Mouse (Mus musculus) hindbrain, embryonic 15.5 days (tissue): ENCODE measurements around the gene Klhl7. TPM values are rescaled to one million over a fixed set of nuclear protein-coding genes. Genes with fewer than 3 reads are reported as not detected.

ENCODE experiments used
- ATAC-seq: fragments of 200-750 bp; cut with Nextera tagmentation; 2 replicates; pipeline ENCODE4 v1.8.0; 2017; ENCODE audit warnings: low read depth, moderate number of reproducible peaks, moderate TSS enrichment; ENCODE audit not compliant: low FRiP score
- H3K27ac ChIP-seq: fragments of 300-500 bp; sonication (generic); replicated peaks from 2 replicates; pipeline ENCODE4 v1.5.1; 2015; ENCODE audit warnings: mild to moderate bottlenecking, inconsistent platforms
- H3K27me3 ChIP-seq: fragments of 300-500 bp; sonication (generic); 2 replicates; pipeline ENCODE4 v1.6.1; 2015; ENCODE audit warnings: control low read depth, inconsistent platforms
- H3K36me3 ChIP-seq: fragments of 300-500 bp; sonication (generic); 2 replicates; pipeline ENCODE4 v1.6.1; 2015; ENCODE audit warnings: control low read depth, inconsistent platforms
- H3K4me1 ChIP-seq: fragments of 300-500 bp; sonication (generic); replicated peaks from 2 replicates; pipeline ENCODE4 v1.6.1; 2015; ENCODE audit warnings: control low read depth, inconsistent platforms
- H3K4me2 ChIP-seq: fragments of 300-500 bp; sonication (generic); 2 replicates; pipeline ENCODE4 v1.6.1; 2015; ENCODE audit warnings: moderate library complexity, mild to moderate bottlenecking, inconsistent platforms
- H3K4me3 ChIP-seq: fragments of 300-500 bp; sonication (generic); 2 replicates; pipeline ENCODE4 v1.5.1; 2015; ENCODE audit warnings: mild to moderate bottlenecking, inconsistent platforms
- H3K9ac ChIP-seq: fragments of 300-500 bp; sonication (generic); 2 replicates; pipeline ENCODE4 v1.6.1; 2015; ENCODE audit warnings: inconsistent platforms
- H3K9me3 ChIP-seq: fragments of 300-500 bp; sonication (generic); 2 replicates; pipeline ENCODE4 v1.6.1; 2016; ENCODE audit warnings: control low read depth, inconsistent platforms
- WGBS: fragments of 180-500 bp; shearing (Covaris S2); methylation state at CpG from one replicate; pipeline ENCODE4 v1.1.7; 2015; 5-methylcytosine and 5-hydroxymethylcytosine counted together
- polyA plus RNA-seq: library from polyadenylated mRNA; unstranded; fragments of >200 nt; fragmentation: Nextera tagmentation; extraction: Ambion mirVana; gene quantifications from 2 replicates; pipeline ENCODE4 v1.2.1, GENCODE M21; 2015

Klhl7 gene
- polyA plus RNA-seq, 1 experiment from 2014 or later, result 129 TPM

- peak overlapping the region; percentile 53 for H3K4me2 ChIP-seq
- peak overlapping the region; percentile 26 for H3K4me3 ChIP-seq
- no peaks in the 10 kb centered on the region for H3K27me3 ChIP-seq
- under 1% methylated on average over 14 of the region's 15 CpGs for whole genome bisulfite sequencing
- ATAC-seq, result peak; percentile 87
- H3K9me3 ChIP-seq, result no peaks in the 10 kb centered on the region
- H3K36me3 ChIP-seq, result no peaks in the 10 kb centered on the region
- no peak overlapping the region for H3K9ac ChIP-seq
- H3K4me1 ChIP-seq, result peaks cover 14% of the 10 kb centered on the region
- H3K27ac ChIP-seq, result peak overlapping the region; percentile 80
These were observed 23.3 kb upstream of the Klhl7 start for GRCm38 (mm10) chr5:24076986-24077718.

GRCm38 (mm10) chr5:24077739-24078306 is 22.6 kb upstream of the Klhl7 start:
- Histone ChIP-seq H3K4me3 (peak overlapping the region; percentile 26), H3K9me3 (no peaks in the 10 kb centered on the region), H3K27me3 (no peaks in the 10 kb centered on the region), H3K4me1 (peaks cover 14% of the 10 kb centered on the region), H3K27ac (peak overlapping the region; percentile 48; the same call in 1 of the 2 replicates), H3K36me3 (no peaks in the 10 kb centered on the region), H3K4me2 (peak overlapping the region; percentile 53), H3K9ac (no peak overlapping the region)
- 14% methylated on average over 7 of the region's 7 CpGs for WGBS
- no peak for ATAC-seq

- H3K4me2 ChIP-seq, result no peak overlapping the region
- 83% methylated on average over 7 of the region's 7 CpGs for WGBS
- no peaks in the 10 kb centered on the region for H3K9me3 ChIP-seq
- ATAC-seq, result peak; percentile 47; the same call in 1 of the 2 replicates
- H3K4me1 ChIP-seq, result peaks cover 14% of the 10 kb centered on the region
- no peak overlapping the region for H3K9ac ChIP-seq
- H3K36me3 ChIP-seq, result no peaks in the 10 kb centered on the region
- H3K27me3 ChIP-seq, result no peaks in the 10 kb centered on the region
- no peak overlapping the region for H3K27ac ChIP-seq
- H3K4me3 ChIP-seq, result no peak overlapping the region
These were observed 21.8 kb upstream of the Klhl7 start for GRCm38 (mm10) chr5:24078420-24079179.

- Histone ChIP-seq H3K36me3 (no peaks in the 10 kb centered on the region), H3K27me3 (no peaks in the 10 kb centered on the region), H3K4me3 (no peak overlapping the region), H3K9ac (no peak overlapping the region), H3K9me3 (no peaks in the 10 kb centered on the region), H3K4me1 (peaks cover 14% of the 10 kb centered on the region), H3K27ac (no peak overlapping the region), H3K4me2 (no peak overlapping the region)
- 75% methylated on average over 6 of the region's 6 CpGs for WGBS
- ATAC-seq, result no peak
These were observed 19.6 kb upstream of the Klhl7 start for GRCm38 (mm10) chr5:24080826-24081225.

GRCm38 (mm10) chr5:24084835-24085234 is 15.6 kb upstream of the Klhl7 start:
- ATAC-seq, result no peak
- no peaks in the 10 kb centered on the region for H3K36me3 ChIP-seq
- no peak overlapping the region for H3K27ac ChIP-seq
- no peak overlapping the region for H3K4me2 ChIP-seq
- H3K4me3 ChIP-seq, result no peak overlapping the region
- H3K9me3 ChIP-seq, result no peaks in the 10 kb centered on the region
- H3K9ac ChIP-seq, result no peak overlapping the region
- 81% methylated on average over 4 of the region's 4 CpGs for WGBS
- H3K4me1 ChIP-seq, result no peaks in the 10 kb centered on the region
- H3K27me3 ChIP-seq, result no peaks in the 10 kb centered on the region

- Histone ChIP-seq H3K27me3 (no peaks in the 10 kb centered on the region), H3K9ac (no peak overlapping the region), H3K36me3 (no peaks in the 10 kb centered on the region), H3K4me3 (no peak overlapping the region), H3K27ac (no peak overlapping the region), H3K4me2 (no peak overlapping the region), H3K9me3 (no peaks in the 10 kb centered on the region), H3K4me1 (no peaks in the 10 kb centered on the region)
- 83% methylated on average over 16 of the region's 16 CpGs for WGBS
- ATAC-seq, result no peak
These were observed 14.2 kb upstream of the Klhl7 start for GRCm38 (mm10) chr5:24086241-24086640.

- Histone ChIP-seq H3K4me1 (no peaks in the 10 kb centered on the region), H3K4me2 (no peak overlapping the region), H3K9ac (no peak overlapping the region), H3K27ac (0 out of 2 replicates have a peak overlapping the region, but pooled peaks have one; percentile 15), H3K36me3 (no peaks in the 10 kb centered on the region), H3K27me3 (no peaks in the 10 kb centered on the region), H3K4me3 (no peak overlapping the region), H3K9me3 (no peaks in the 10 kb centered on the region)
- no peak for ATAC-seq
- 29% methylated on average over 3 of the region's 3 CpGs for WGBS
These were observed 13.5 kb upstream of the Klhl7 start for GRCm38 (mm10) chr5:24086865-24087264.

GRCm38 (mm10) chr5:24088451-24088850 is 12.0 kb upstream of the Klhl7 start:
- H3K36me3 ChIP-seq, result no peaks in the 10 kb centered on the region
- H3K27me3 ChIP-seq, result no peaks in the 10 kb centered on the region
- H3K27ac ChIP-seq, result no peak overlapping the region
- no peak overlapping the region for H3K9ac ChIP-seq
- H3K9me3 ChIP-seq, result no peaks in the 10 kb centered on the region
- H3K4me3 ChIP-seq, result no peak overlapping the region
- ATAC-seq, result no peak
- 91% methylated on average over 1 of the region's 1 CpGs for WGBS
- no peaks in the 10 kb centered on the region for H3K4me1 ChIP-seq
- H3K4me2 ChIP-seq, result no peak overlapping the region

- Histone ChIP-seq H3K4me2 (no peak overlapping the region), H3K27ac (no peak overlapping the region), H3K9ac (no peak overlapping the region), H3K27me3 (0 out of 2 replicates have a peak, but pooled peaks cover 2% of the 10 kb centered on the region), H3K9me3 (no peaks in the 10 kb centered on the region), H3K4me3 (no peak overlapping the region), H3K4me1 (no peaks in the 10 kb centered on the region), H3K36me3 (no peaks in the 10 kb centered on the region)
- 79% methylated on average over 3 of the region's 3 CpGs for WGBS
- no peak for ATAC-seq
These were observed 7.9 kb upstream of the Klhl7 start for GRCm38 (mm10) chr5:24092496-24092895.

- Histone ChIP-seq H3K9me3 (no peaks in the 10 kb centered on the region), H3K36me3 (no peaks in the 10 kb centered on the region), H3K4me1 (peaks cover 4% of the 10 kb centered on the region), H3K4me2 (no peak overlapping the region), H3K27me3 (0 out of 2 replicates have a peak, but pooled peaks cover 2% of the 10 kb centered on the region), H3K9ac (no peak overlapping the region), H3K4me3 (no peak overlapping the region), H3K27ac (no peak overlapping the region)
- ATAC-seq, result no peak
- WGBS, result 80% methylated on average over 6 of the region's 6 CpGs
These were observed 5.0 kb upstream of the Klhl7 start for GRCm38 (mm10) chr5:24095393-24095792.

- Histone ChIP-seq H3K4me3 (no peak overlapping the region), H3K4me2 (no peak overlapping the region), H3K27me3 (0 out of 2 replicates have a peak, but pooled peaks cover 2% of the 10 kb centered on the region), H3K9me3 (no peaks in the 10 kb centered on the region), H3K9ac (no peak overlapping the region), H3K4me1 (peaks cover 4% of the 10 kb centered on the region), H3K36me3 (no peaks in the 10 kb centered on the region), H3K27ac (no peak overlapping the region)
- ATAC-seq, result no peak
- 74% methylated on average over 5 of the region's 5 CpGs for WGBS
These were observed 4.5 kb upstream of the Klhl7 start for GRCm38 (mm10) chr5:24095881-24096280.

- peak; percentile 82 for ATAC-seq
- peaks cover 37% of the 10 kb centered on the region for H3K4me1 ChIP-seq
- H3K27ac ChIP-seq, result peak overlapping the region; percentile 96
- H3K36me3 ChIP-seq, result no peaks in the 10 kb centered on the region
- WGBS, result 2% methylated on average over 22 of the region's 46 CpGs
- no peaks in the 10 kb centered on the region for H3K9me3 ChIP-seq
- H3K4me3 ChIP-seq, result peak overlapping the region; percentile 89
- H3K4me2 ChIP-seq, result peak overlapping the region; percentile 77
- H3K27me3 ChIP-seq, result 0 out of 2 replicates have a peak, but pooled peaks cover under 1% of the 10 kb centered on the region
- H3K9ac ChIP-seq, result peak overlapping the region; percentile 96
These were observed 456 bp downstream of the Klhl7 start for GRCm38 (mm10) chr5:24100810-24101311.
